Mouse (Mus musculus) kidney, adult 2 months (tissue): ENCODE data around the gene AI661453.

Experiments used
- CTCF ChIP-seq: fragments of 200-500 bp; conservative IDR thresholded peaks from 2 replicates; pipeline ENCODE4 v1.5.1; 2011; ENCODE audit warnings: low read depth, mild to moderate bottlenecking, control low read depth, low read length, moderate library complexity, mixed read lengths; ENCODE audit not compliant: insufficient read depth, insufficient read length
- POLR2A ChIP-seq: fragments of 200-500 bp; IDR thresholded peaks from one replicate; pipeline ENCODE4 v1.6.1; 2011; ENCODE audit warnings: low read depth, low read length, control low read depth

DNA sequence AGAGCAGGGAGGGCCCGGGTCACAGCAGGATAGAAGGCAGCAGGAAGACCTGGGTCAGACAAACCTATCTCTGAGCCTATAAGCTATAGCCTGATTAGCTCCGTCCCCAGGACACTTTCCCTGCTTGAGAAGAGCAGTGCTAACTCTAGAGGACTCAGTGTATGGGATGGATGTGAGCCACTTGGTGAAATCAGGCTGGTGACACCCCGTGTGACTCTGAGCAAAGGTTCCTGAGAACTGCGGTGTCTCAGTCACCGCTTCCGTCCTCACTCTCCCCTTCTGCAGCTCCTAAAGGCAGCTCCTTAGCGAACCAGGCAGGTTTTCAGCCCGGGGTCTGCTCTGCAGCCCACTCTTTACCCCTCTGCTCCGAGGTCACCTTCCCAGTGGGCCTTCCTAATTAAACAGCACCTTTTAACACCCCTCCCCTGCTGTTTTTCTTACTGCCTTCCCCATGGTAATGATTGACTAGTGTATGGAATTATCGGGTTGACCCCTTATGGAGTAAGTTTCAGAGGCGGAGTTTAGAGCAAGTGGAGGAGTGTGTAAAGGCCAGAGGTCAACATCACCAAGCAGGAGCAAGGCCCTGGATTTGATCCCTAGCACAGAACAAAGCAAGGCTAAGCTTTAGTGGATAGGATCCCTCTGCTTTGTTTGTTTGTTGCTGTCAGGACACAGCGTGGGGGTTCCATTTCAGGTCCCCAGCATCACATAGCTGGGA is 28.0 kb downstream of the AI661453 start:
- TF ChIP-seq CTCF, result no peak
- TF ChIP-seq POLR2A, result no peak
